8 mouse cellular contexts compared by ENCODE assay signal in the genomic region with DNA sequence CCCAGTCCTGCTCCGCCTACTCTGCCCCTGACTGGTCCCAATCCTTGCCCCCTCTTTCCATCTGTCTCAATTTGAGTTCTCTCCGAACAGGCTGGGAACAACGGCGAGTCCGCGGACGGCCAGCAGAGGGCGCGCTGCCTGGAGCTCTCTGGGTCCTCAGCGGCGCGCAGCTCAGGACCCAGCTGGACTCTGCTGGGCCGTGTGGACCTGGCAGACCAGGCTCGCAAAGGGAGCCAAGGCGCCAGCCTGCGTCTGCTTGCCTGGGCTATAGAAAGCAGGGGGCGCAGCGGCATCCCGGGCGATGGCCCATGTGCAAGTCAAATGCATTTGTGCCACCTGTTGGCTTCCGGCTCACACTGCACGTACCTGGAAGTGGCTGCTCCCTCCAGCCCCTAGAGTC.
DNase-seq lines count a peak whose midpoint lies in the region; ATAC-seq lines count a peak whose summit lies in the region.

No protein-coding gene starts in this region.

- H3K4me1 ChIP-seq in megakaryocyte, embryonic 14.5 days, result peaks cover 7% of the 10 kb centered on the region

- DNase-seq in adrenal gland, adult 18-20 months (ENCODE audit: low spot score in 2 of 2), result peak; percentile 76 to 78
- DNase-seq in embryo, embryonic 10.5 days (ENCODE audit: low spot score), result peak; percentile 90
- DNase-seq in gastrocnemius, postnatal 25 days, result peak; percentile 50
- DNase-seq in induced T-regulatory cell, adult 2 months (ENCODE audit: low read depth), result peak; percentile 43
- peak; percentile 10 to 75 for DNase-seq in left cerebral cortex, adult 8-10 months (ENCODE audit: low spot score in 2 of 2)
- peak; percentile 22 to 53 for DNase-seq in right cerebral cortex, postnatal 36 days (ENCODE audit: low spot score in 2 of 2)

- peaks cover 9% of the 10 kb centered on the region for H3K27me3 ChIP-seq in megakaryocyte, embryonic 14.5 days (replicated peaks)

- ATAC-seq in monocyte, adult 5-6 weeks (replicated peaks; ENCODE audit: insufficient number of reproducible peaks, low FRiP score, low TSS enrichment, poor library complexity, severe bottlenecking), result no peak

- no peaks in the 10 kb centered on the region for H3K9me3 ChIP-seq in megakaryocyte, embryonic 14.5 days

- H3K36me3 ChIP-seq in megakaryocyte, embryonic 14.5 days (replicated peaks; ENCODE audit: low read length), result no peaks in the 10 kb centered on the region

- peak overlapping the region; percentile 88 for H3K4me3 ChIP-seq in megakaryocyte, embryonic 14.5 days (replicated peaks)

Comparison
In these comparisons a context has a peak if more than half of its experiments do, and no peak if none do; other contexts are left out.
1. DNase-seq: peak in every context shown above with its lines; median percentile 90 in embryo, embryonic 10.5 days; 77 in adrenal gland, adult 18-20 months; 50 in gastrocnemius, postnatal 25 days; 43 in induced T-regulatory cell, adult 2 months; 42 in left cerebral cortex, adult 8-10 months; 38 in right cerebral cortex, postnatal 36 days.